Mouse (Mus musculus) heart, postnatal 10 days (tissue): ENCODE data around the gene Cpa1. TPM values are rescaled to one million over a fixed set of nuclear protein-coding genes. Genes with fewer than 3 reads are reported as not detected.

ENCODE experiments used
- DNase-seq, 2 experiments: peaks; one replicate each; pipeline ENCODE4 v3.0.0; 2021
- intact Hi-C: fragments of 180-260 bp; cut with DNase I; formaldehyde crosslinking; loops from one replicate; pipeline ENCODE4 v1.15.1; 2025
- total RNA-seq, 2 experiments: library from RNA; stranded (reverse); gene quantifications; 2 replicates each; pipeline ENCODE4 v1.2.3; 2021

Gene Cpa1
- total RNA-seq, 2 experiments from 2014 or later = 3.2 to 3.4 TPM

DNA sequence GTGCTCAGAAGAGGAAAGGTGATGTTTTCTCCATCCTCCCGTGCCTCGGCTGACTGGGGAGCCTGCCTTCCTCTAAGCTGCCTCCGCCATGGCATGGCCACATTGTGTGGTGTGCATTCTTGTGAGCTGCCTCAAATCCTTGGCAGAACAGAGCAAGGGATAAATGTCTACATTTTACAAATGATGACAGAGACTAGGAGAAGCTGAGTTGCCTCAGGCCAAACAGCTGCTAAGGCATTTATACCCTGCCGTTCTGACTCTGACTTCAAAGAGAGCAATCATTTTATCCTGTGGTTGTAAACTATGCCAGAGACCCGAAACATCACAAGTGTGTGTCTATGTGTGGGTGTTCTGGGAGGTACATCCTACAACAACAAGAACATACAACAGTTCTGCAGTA, 28.6 kb downstream of the Cpa1 start:
- DNase-seq = no peak
- intact Hi-C loops = no loop called here

DNA sequence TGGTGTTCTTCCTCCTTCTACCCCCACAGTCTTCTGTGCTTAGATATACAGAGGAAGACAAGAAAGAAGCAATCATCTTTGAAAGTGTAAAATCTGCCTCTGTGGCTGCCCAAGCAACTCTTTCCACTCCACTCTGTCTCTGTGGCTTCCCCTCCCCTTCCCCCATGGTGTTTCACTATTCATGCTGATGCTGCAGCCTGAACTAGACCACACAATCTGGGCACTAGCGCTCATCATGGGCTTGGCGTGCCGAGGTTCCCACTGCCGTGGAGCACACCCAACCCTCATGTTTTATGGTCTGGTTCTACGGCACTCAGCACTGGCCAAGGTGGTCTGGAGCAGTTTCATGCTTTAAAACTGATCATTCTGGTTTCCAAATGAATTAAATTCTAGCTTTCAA, 32.7 kb downstream of the Cpa1 start:
- no peak for DNase-seq
- intact Hi-C loops = loop anchor here (5.0 kb wide), 1 partner anchor 209 kb away; no protein-coding TSS in a partner anchor

DNA sequence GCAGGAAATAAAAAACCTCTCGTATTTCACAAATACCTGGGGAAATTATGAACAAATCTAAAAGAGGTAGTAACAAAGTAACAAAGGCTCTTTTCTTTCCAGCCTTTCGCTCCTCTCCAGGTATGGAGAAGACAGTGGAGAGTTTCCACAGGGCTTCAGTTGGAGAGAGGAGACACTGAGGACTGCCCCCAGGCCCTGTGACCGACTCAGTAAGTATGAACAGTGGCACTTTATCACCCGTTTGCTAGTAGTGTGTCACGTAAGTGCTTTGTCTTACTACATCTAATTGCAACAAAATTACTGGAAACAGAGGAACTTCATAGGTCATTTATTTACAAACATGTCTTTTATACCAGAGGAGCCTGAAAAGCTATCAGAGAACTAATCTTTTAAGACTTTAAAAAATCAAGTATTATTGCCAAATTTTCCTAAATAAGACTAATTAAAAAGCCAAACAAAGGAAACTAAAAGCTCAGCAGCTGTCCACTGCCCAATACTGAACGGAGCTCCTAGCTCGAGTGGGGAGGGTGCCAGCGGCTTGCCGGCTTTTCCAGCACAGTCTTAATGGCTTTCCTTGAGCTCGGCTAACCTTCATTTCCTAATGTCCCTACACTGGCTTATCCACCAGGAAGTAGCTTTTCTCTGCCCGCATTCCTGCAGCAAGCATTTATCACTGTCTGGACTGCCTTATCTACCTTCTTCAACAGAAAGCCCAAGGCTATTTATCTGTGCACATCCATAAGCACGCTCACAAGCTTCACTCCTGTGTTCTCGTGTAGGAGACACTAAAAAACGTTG, 34.9 kb downstream of the Cpa1 start:
- peak; percentile 57 to 62 for DNase-seq
- intact Hi-C loops = loop anchor here (5.0 kb wide), 1 partner anchor 212 kb away; no protein-coding TSS in a partner anchor

- intact Hi-C loops = loop anchor here (5.0 kb wide), 1 partner anchor 212 kb away; no protein-coding TSS in a partner anchor
- DNase-seq = peak; percentile 42 to 54
These were observed 35.8 kb downstream of the Cpa1 start for GRCm38 (mm10) chr6:30674714-30675280.

DNA sequence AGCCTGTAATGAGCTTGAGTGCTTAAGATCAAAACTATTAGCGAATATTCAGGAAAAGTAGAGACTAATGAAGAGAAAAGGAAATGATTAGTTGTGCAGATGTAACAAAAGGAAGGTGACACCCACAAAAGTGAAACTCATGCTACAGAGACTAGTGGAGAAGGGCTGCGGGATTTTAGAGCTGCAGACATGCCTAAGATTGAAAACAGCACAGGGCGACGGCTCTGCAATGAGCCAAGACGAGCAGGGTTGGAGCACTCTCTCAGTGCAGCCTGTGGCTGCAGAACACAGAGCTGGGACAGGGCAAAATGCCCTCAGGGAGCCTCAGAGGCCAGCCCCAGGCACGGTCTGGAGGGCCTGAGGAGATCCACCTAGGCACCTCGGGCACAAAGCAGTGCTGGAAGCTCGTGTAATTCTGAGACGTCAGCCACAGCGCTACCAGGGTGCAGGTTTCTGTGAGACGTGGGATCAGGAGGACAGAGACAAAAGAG, 36.3 kb downstream of the Cpa1 start:
- DNase-seq = peak; percentile 46 to 55
- intact Hi-C loops = no loop called here

GRCm38 (mm10) chr6:30676506-30676905, 37.5 kb downstream of the Cpa1 start:
- intact Hi-C loops = no loop called here

DNA sequence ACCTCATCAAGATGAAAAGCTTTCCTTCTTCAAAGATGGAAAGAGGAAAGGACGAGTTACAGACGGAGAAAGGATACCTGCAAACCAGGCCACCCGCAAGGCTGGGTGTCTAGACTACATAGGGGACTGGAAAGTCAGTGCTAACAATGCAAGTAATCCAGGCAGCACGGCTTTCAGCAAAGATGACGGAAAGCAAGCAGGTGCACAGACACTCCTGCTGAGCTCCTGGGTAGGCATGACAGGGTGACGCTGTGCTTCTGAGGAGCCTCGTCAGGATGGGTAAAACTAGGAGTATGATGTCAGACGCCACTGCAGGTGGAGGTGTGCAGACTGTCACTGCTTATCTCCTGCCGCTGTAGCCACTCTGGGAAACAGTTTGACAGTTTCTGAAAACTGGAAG, 38.6 kb downstream of the Cpa1 start:
- intact Hi-C loops = no loop called here
- no peak for DNase-seq

More at GRCm38 (mm10) chr6:30676506-30676905, 37.5 kb downstream of the Cpa1 start:
- no peak for DNase-seq

GRCm38 (mm10) chr6:30678482-30678881, 39.5 kb downstream of the Cpa1 start:
- no peak for DNase-seq
- intact Hi-C loops = no loop called here

DNA sequence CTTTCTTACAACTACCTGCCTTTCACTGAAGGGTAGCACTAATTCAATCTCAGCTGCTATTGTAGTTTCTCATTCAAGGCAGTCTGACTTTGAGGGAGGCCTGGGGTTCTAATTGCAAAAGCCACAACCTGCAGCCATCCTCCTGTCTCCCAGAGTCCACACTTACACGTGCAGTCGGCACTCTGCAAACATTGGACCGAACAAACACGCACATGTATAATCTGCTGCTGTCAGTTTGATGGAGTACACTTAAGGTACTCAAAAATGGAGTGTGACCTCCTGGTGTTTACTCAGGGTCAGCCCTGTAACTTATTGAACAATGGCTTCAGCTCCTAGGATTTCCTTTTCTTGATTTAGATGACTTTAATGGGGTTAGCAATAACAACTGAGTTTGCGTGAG, 40.5 kb downstream of the Cpa1 start:
- DNase-seq = no peak
- intact Hi-C loops = no loop called here

DNA sequence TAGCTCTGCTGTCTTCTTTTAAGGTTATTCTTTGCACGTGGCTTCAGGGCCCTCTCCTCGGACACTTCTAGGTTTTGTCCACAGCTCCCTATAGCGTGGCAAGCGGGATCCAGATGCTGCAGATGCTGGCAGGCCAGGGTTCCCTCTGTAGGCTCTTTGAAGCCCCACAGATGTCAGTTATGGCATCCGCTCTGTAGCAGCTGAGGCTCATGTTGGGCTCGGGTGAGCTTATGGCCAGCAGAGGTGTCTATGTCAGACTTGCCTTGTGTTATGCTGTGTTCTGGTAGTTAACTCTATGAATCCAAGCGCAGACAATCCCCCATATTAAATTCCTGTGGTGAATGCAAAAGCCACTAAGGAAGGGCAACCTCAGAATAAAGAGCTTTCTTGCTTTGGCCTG, 41.4 kb downstream of the Cpa1 start:
- no peak for DNase-seq
- intact Hi-C loops = no loop called here

DNA sequence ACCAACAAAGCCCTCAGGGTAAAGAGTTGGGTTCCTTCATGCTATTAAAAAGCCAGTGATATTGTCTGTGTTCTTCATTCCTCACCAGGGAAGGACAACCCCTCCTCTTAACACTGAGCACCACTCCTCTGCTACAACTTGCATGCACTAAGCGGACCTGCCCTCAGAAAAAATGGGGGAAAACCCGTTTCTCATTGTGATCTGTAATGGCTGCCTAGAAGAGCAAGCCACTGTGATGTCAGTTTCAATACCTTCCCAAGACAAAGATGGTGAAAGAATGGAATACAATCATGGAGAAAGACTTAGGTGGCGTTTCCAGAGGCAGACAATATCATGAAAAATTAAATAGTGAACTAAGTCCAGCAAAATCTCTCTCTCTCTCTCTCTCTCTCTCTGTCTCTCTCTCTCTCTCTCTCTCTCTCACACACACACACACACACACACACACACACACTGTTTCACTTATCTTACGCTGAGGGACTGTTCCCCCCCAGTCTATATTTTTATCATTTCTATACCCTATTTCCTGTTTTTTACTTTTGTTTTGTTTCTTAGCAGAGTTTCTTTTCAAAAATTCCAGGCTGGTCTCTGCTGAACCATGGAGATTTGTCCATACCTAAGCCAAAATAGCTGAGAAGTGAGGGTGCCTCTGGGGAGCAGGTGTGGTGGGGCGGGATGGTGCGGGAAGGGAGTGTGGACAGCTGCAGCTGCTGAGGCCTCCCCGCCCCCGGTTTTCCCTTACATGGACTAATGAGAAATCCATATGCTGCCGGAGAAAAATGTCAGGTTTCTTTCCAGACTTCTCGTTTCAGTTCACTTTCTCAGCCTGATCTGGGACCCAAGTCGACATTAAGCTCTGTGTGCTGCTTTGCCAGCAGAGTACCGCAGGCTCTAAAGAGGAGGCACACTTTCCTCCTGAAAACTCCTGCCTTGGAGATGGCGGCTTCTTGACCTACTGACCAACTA, 43.2 kb downstream of the Cpa1 start:
- DNase-seq = peak; percentile 70 to 75
- intact Hi-C loops = loop anchor here (1.0 kb wide), 1 partner anchor 18 kb away; no protein-coding TSS in a partner anchor

GRCm38 (mm10) chr6:30684570-30684969, 45.6 kb downstream of the Cpa1 start:
- DNase-seq = no peak
- intact Hi-C loops = no loop called here

DNA sequence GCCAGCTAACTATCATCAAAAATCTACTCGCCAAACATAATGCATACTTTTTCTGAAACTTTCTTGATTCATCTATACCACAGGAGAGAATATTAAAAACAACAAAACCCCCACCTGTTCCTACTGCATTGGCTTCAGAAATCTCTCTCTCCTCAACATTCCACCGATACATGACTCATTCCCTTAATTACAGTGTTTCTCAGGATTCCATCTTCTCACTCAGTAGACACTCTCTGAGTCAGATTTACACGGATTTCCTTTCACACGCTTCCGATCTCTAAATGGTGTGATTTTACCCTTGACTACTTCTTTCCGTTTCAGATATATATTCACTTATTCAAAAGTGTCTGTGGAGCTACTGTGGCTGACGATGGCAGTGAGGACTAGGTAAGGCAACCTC, 48.2 kb downstream of the Cpa1 start:
- intact Hi-C loops = no loop called here

DNA sequence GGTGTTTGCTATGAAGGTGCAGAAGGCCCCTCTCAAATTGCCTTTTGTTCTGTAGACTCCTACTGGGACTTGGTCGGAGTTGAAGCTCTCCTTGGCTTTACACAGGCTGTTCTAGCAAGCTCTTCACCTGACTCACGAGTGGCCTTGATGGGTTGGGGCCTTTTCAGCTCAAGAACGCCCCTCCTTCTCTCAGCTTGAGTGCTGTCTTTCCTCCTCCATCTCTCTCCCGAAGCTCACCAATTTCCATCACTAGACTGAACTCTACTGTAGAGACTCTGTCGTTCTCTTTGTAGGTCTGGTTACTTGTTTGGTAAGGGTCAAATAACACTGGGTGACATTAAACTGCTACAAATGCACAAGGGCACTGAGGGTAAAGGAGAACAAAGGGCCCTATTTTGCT, 53.8 kb downstream of the Cpa1 start:
- no peak for DNase-seq
- intact Hi-C loops = loop anchor here (5.0 kb wide), 1 partner anchor 141 kb away; no protein-coding TSS in a partner anchor

More for the DNA sequence above, 48.2 kb downstream of the Cpa1 start:
- no peak for DNase-seq

GRCm38 (mm10) chr6:30693350-30693991, 54.5 kb downstream of the Cpa1 start, which contains the start of gene Cep41:
Cep41 (minus strand) TSS chr6:30693749.
- intact Hi-C loops = loop anchor here (5.0 kb wide), 1 partner anchor 141 kb away; no protein-coding TSS in a partner anchor
- DNase-seq = peak; percentile 97 to 98

DNA sequence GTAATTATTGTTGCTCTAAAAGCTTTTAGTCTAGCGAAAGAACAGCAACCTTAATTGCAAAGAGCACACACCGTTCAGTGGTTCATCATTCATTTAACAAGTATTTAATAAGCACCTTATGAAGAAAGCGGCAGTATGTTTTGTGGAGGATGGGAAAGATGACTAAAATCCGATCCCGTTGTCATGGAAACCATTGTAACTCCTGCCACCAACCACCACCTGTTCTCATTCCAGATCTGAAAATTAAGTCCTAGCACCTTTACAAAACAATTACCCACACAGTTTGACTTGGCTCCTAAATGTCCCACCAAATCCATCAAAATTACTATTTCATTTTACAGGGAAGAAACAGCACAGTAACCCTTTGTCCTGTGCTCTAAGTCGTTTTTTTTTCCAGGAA, 55.2 kb downstream of the Cpa1 start:
- intact Hi-C loops = loop anchor here (5.0 kb wide), 1 partner anchor 142 kb away; no protein-coding TSS in a partner anchor
- no peak for DNase-seq
